Mouse (Mus musculus): ENCODE data around the gene Chka.

GRCm38 (mm10) chr19:3857220-3857619 lies 5.6 kb downstream of the Chka start:
- TF ChIP-seq TBP (conservative IDR thresholded peaks at IDR 0.05; ENCODE audit: low read depth, low read length) (no peak), CTCF (conservative IDR thresholded peaks at IDR 0.05 in 1 of 2, IDR thresholded peaks at IDR 0.05 in 1 of 2; ENCODE audit: low read depth in 2 of 2, low read length in 2 of 2) (no peak), ELF1 (IDR thresholded peaks at IDR 0.05; ENCODE audit: low read depth, low read length) (no peak), HCFC1 (IDR thresholded peaks at IDR 0.05; ENCODE audit: low read depth, low read length) (no peak), POLR2A (IDR thresholded peaks at IDR 0.05; ENCODE audit: low read depth, low read length) (no peak), POLR2AphosphoS2 (IDR thresholded peaks at IDR 0.05; ENCODE audit: low read depth, low read length) (no peak), USF2 (conservative IDR thresholded peaks at IDR 0.05; ENCODE audit: low read depth, low read length) (no peak), USF1 (IDR thresholded peaks at IDR 0.05; ENCODE audit: low read depth, low read length) (no peak), ETS1 (conservative IDR thresholded peaks at IDR 0.05; ENCODE audit: low read depth, low read length) (no peak), CHD2 (IDR thresholded peaks at IDR 0.05; ENCODE audit: low read length) (no peak), ZMIZ1 (IDR thresholded peaks at IDR 0.05; ENCODE audit: low read depth, low read length) (no peak)
